Mouse (Mus musculus) hindbrain, embryonic 12.5 days (tissue): ENCODE data around the gene Raly. TPM values are rescaled to one million over a fixed set of nuclear protein-coding genes. Genes with fewer than 3 reads are reported as not detected.

Experiments
- ATAC-seq: fragments of 200-750 bp; cut with Nextera tagmentation; 2 replicates; pipeline ENCODE4 v1.8.0; 2017; ENCODE audit warnings: moderate TSS enrichment; ENCODE audit not compliant: low FRiP score
- H3K27ac ChIP-seq: fragments of 300-500 bp; sonication (generic); 2 replicates; pipeline ENCODE4 v1.5.1; 2016; ENCODE audit warnings: mild to moderate bottlenecking
- H3K27me3 ChIP-seq: fragments of 300-500 bp; sonication (generic); 2 replicates; pipeline ENCODE4 v1.6.1; 2016; ENCODE audit warnings: mild to moderate bottlenecking
- H3K36me3 ChIP-seq: fragments of 300-500 bp; sonication (generic); 2 replicates; pipeline ENCODE4 v1.6.1; 2016; ENCODE audit warnings: mild to moderate bottlenecking
- H3K4me1 ChIP-seq: fragments of 300-500 bp; sonication (generic); 2 replicates; pipeline ENCODE4 v1.6.1; 2016
- H3K4me2 ChIP-seq: fragments of 300-500 bp; sonication (generic); replicated peaks from 2 replicates; pipeline ENCODE4 v1.6.1; 2016; ENCODE audit warnings: mild to moderate bottlenecking
- H3K4me3 ChIP-seq: fragments of 300-500 bp; sonication (generic); 2 replicates; pipeline ENCODE4 v1.5.1; 2016; ENCODE audit warnings: mild to moderate bottlenecking
- H3K9ac ChIP-seq: fragments of 300-500 bp; sonication (generic); 2 replicates; pipeline ENCODE4 v1.6.1; 2016; ENCODE audit warnings: mild to moderate bottlenecking, moderate library complexity
- H3K9me3 ChIP-seq: fragments of 300-500 bp; sonication (generic); replicated peaks from 2 replicates; pipeline ENCODE4 v1.6.1; 2016; ENCODE audit warnings: mild to moderate bottlenecking
- WGBS: fragments of 180-500 bp; shearing (Covaris S2); methylation state at CpG from one replicate; pipeline ENCODE4 v1.1.7; 2016; 5-methylcytosine and 5-hydroxymethylcytosine counted together
- polyA plus RNA-seq: library from polyadenylated mRNA; unstranded; fragments of >200 nt; fragmentation: Nextera tagmentation; extraction: Ambion mirVana; gene quantifications from 2 replicates; pipeline ENCODE4 v1.2.1, GENCODE M21; 2016

Gene Raly
- 34.1 and 37.7 TPM in 2 replicates for polyA plus RNA-seq

- Histone ChIP-seq H3K4me1 (peaks cover 33% of the 10 kb centered on the region), H3K9ac (peak within 1 kb of the TSS; percentile 95), H3K36me3 (no peaks in the 10 kb centered on the region), H3K27me3 (no peaks in the 10 kb centered on the region), H3K4me2 (peak within 1 kb of the TSS; percentile 82), H3K4me3 (peak within 1 kb of the TSS; percentile 94), H3K9me3 (no peaks in the 10 kb centered on the region), H3K27ac (peak within 1 kb of the TSS; percentile 95)
- under 1% methylated on average over 79 of the region's 89 CpGs for WGBS
- peak; percentile 97 for ATAC-seq
Observed at GRCm38 (mm10) chr2:154790656-154791483, at the start of gene Raly, which contains the start of gene a. Raly (plus strand) TSS chr2:154791096. a (plus strand) TSS chr2:154791402.

GRCm38 (mm10) chr2:154742911-154743819, 47.7 kb upstream of the Raly start:
- WGBS = 61% methylated on average over 10 of the region's 10 CpGs
- no peak overlapping the region for H3K27ac ChIP-seq
- H3K36me3 ChIP-seq = no peaks in the 10 kb centered on the region

GRCm38 (mm10) chr2:154743915-154744314, 47.0 kb upstream of the Raly start:
- no peak overlapping the region for H3K4me2 ChIP-seq
- H3K9me3 ChIP-seq = no peaks in the 10 kb centered on the region
- H3K36me3 ChIP-seq = no peaks in the 10 kb centered on the region
- H3K4me1 ChIP-seq = peaks cover 8% of the 10 kb centered on the region
- H3K27ac ChIP-seq = no peak overlapping the region
- H3K4me3 ChIP-seq = no peak overlapping the region
- ATAC-seq = no peak
- H3K27me3 ChIP-seq = no peaks in the 10 kb centered on the region; the same call in 1 of the 2 replicates
- H3K9ac ChIP-seq = no peak overlapping the region
- WGBS = 56% methylated on average over 4 of the region's 4 CpGs

More at GRCm38 (mm10) chr2:154742911-154743819, 47.7 kb upstream of the Raly start:
- Histone ChIP-seq H3K9me3 (no peaks in the 10 kb centered on the region), H3K4me2 (no peak overlapping the region), H3K4me3 (no peak overlapping the region), H3K4me1 (0 out of 2 replicates have a peak, but pooled peaks cover 4% of the 10 kb centered on the region), H3K9ac (no peak overlapping the region), H3K27me3 (no peaks in the 10 kb centered on the region; the same call in 1 of the 2 replicates)
- ATAC-seq = no peak

GRCm38 (mm10) chr2:154748383-154748782, 42.5 kb upstream of the Raly start:
- H3K9ac ChIP-seq = no peak overlapping the region
- peaks cover 20% of the 10 kb centered on the region for H3K4me1 ChIP-seq
- no peak overlapping the region for H3K4me3 ChIP-seq
- no peaks in the 10 kb centered on the region for H3K27me3 ChIP-seq
- 88% methylated on average over 2 of the region's 2 CpGs for WGBS
- H3K36me3 ChIP-seq = no peaks in the 10 kb centered on the region
- ATAC-seq = no peak
- H3K4me2 ChIP-seq = no peak overlapping the region
- H3K27ac ChIP-seq = no peak overlapping the region
- no peaks in the 10 kb centered on the region for H3K9me3 ChIP-seq

GRCm38 (mm10) chr2:154749046-154750036, 41.6 kb upstream of the Raly start:
- no peak overlapping the region for H3K4me3 ChIP-seq
- 57% methylated on average over 23 of the region's 23 CpGs for WGBS
- peak; percentile 71 for ATAC-seq

GRCm38 (mm10) chr2:154751924-154752323, 39.0 kb upstream of the Raly start:
- Histone ChIP-seq H3K9me3 (no peaks in the 10 kb centered on the region), H3K27me3 (no peaks in the 10 kb centered on the region), H3K9ac (no peak overlapping the region), H3K4me3 (no peak overlapping the region), H3K4me2 (no peak overlapping the region), H3K4me1 (peaks cover 15% of the 10 kb centered on the region), H3K27ac (no peak overlapping the region), H3K36me3 (no peaks in the 10 kb centered on the region)
- no peak for ATAC-seq
- WGBS = 51% methylated on average over 8 of the region's 8 CpGs

More at GRCm38 (mm10) chr2:154749046-154750036, 41.6 kb upstream of the Raly start:
- Histone ChIP-seq H3K27ac (peak overlapping the region; percentile 68), H3K4me2 (peak overlapping the region; percentile 3; the same call in 1 of the 2 replicates), H3K27me3 (no peaks in the 10 kb centered on the region), H3K9ac (no peak overlapping the region), H3K9me3 (no peaks in the 10 kb centered on the region), H3K36me3 (no peaks in the 10 kb centered on the region), H3K4me1 (peaks cover 15% of the 10 kb centered on the region)

- no peak overlapping the region for H3K27ac ChIP-seq
- 90% methylated on average over 2 of the region's 2 CpGs for WGBS
- no peak overlapping the region for H3K4me2 ChIP-seq
- peaks cover 10% of the 10 kb centered on the region for H3K4me1 ChIP-seq
- H3K4me3 ChIP-seq = no peak overlapping the region
- no peak for ATAC-seq
- no peaks in the 10 kb centered on the region for H3K36me3 ChIP-seq
- no peak overlapping the region for H3K9ac ChIP-seq
- no peaks in the 10 kb centered on the region for H3K9me3 ChIP-seq
- H3K27me3 ChIP-seq = no peaks in the 10 kb centered on the region
Observed at GRCm38 (mm10) chr2:154754068-154754560, 36.8 kb upstream of the Raly start.

- Histone ChIP-seq H3K4me3 (no peak overlapping the region), H3K4me2 (no peak overlapping the region), H3K27me3 (no peaks in the 10 kb centered on the region), H3K27ac (no peak overlapping the region), H3K4me1 (no peaks in the 10 kb centered on the region; the same call in 1 of the 2 replicates), H3K9ac (no peak overlapping the region), H3K9me3 (peaks cover 6% of the 10 kb centered on the region; the same call in 1 of the 2 replicates), H3K36me3 (no peaks in the 10 kb centered on the region)
- no peak for ATAC-seq
- WGBS = 59% methylated on average over 6 of the region's 6 CpGs
Observed at GRCm38 (mm10) chr2:154755791-154756190, 35.1 kb upstream of the Raly start.

- Histone ChIP-seq H3K27me3 (no peaks in the 10 kb centered on the region), H3K9me3 (peaks cover 8% of the 10 kb centered on the region; the same call in 1 of the 2 replicates), H3K36me3 (no peaks in the 10 kb centered on the region), H3K27ac (no peak overlapping the region), H3K9ac (no peak overlapping the region), H3K4me2 (no peak overlapping the region), H3K4me3 (no peak overlapping the region), H3K4me1 (no peaks in the 10 kb centered on the region)
- 83% methylated on average over 5 of the region's 5 CpGs for WGBS
- no peak for ATAC-seq
Observed at GRCm38 (mm10) chr2:154757691-154758090, 33.2 kb upstream of the Raly start.

- Histone ChIP-seq H3K36me3 (no peaks in the 10 kb centered on the region), H3K4me3 (no peak overlapping the region), H3K4me1 (no peaks in the 10 kb centered on the region), H3K9ac (no peak overlapping the region), H3K27me3 (no peaks in the 10 kb centered on the region), H3K4me2 (no peak overlapping the region), H3K9me3 (peaks cover 8% of the 10 kb centered on the region; the same call in 1 of the 2 replicates), H3K27ac (no peak overlapping the region)
- no peak for ATAC-seq
- 85% methylated on average over 1 of the region's 1 CpGs for whole genome bisulfite sequencing
Observed at GRCm38 (mm10) chr2:154758454-154758853, 32.4 kb upstream of the Raly start.

- Histone ChIP-seq H3K9me3 (peaks cover 8% of the 10 kb centered on the region; the same call in 1 of the 2 replicates), H3K4me2 (no peak overlapping the region), H3K4me1 (no peaks in the 10 kb centered on the region), H3K27me3 (no peaks in the 10 kb centered on the region), H3K4me3 (no peak overlapping the region), H3K27ac (no peak overlapping the region), H3K9ac (no peak overlapping the region), H3K36me3 (no peaks in the 10 kb centered on the region)
- ATAC-seq = no peak
- 89% methylated on average over 3 of the region's 3 CpGs for WGBS
Observed at GRCm38 (mm10) chr2:154763226-154763625, 27.7 kb upstream of the Raly start.
